Mouse (Mus musculus) central nervous system, embryonic 14 days (tissue): Measurements from ENCODE around the gene Rnf24. TPM values are rescaled to one million over a fixed set of nuclear protein-coding genes. Genes with fewer than 3 reads are reported as not detected.

Experiments used
- polyA plus RNA-seq: library from polyadenylated mRNA; depleted of rRNA; stranded (reverse); fragments of >200 nt; gene quantifications from 2 replicates; pipeline ENCODE4 v1.2.3, GENCODE M21; 2012; rRNA removed

The Rnf24 gene
- 27.7 and 30.0 TPM in 2 replicates for polyA plus RNA-seq

GRCm38 (mm10) chr2:131352747-131353563 lies at the start of gene Rnf24:
Rnf24 (minus strand) TSS chr2:131352892.

GRCm38 (mm10) chr2:131262213-131262672 lies 90.4 kb downstream of the Rnf24 start, which contains the start of gene Pank2:
Pank2 (plus strand) TSS chr2:131262495.

Other genes with a start within 250 kb of the Rnf24 start
- gene Hspa12b, start 225.6 kb downstream of the Rnf24 start, polyA plus RNA-seq = 9.1 and 15.7 TPM in 2 replicates
- gene Gm11037, start 219.4 kb downstream of the Rnf24 start, polyA plus RNA-seq = not detected in 2 replicates
- 100 and 105 TPM in 2 replicates for gene 1700037H04Rik, start 192.8 kb downstream of the Rnf24 start, polyA plus RNA-seq
- gene Cenpb, start 172.8 kb downstream of the Rnf24 start, polyA plus RNA-seq = 60.7 and 70.3 TPM in 2 replicates
- 51.6 and 52.7 TPM in 2 replicates for gene Cdc25b, start 165.9 kb downstream of the Rnf24 start, polyA plus RNA-seq
- gene Spef1, start 165.6 kb downstream of the Rnf24 start, polyA plus RNA-seq = 29.3 and 35.6 TPM in 2 replicates
- 32.8 and 34.3 TPM in 2 replicates for gene Ap5s1, start 145.8 kb downstream of the Rnf24 start, polyA plus RNA-seq
- 10.2 and 11.9 TPM in 2 replicates for gene Mavs, start 118.8 kb downstream of the Rnf24 start, polyA plus RNA-seq
- gene Pank2, start 90.4 kb downstream of the Rnf24 start, polyA plus RNA-seq = 37.8 and 42.2 TPM in 2 replicates
- 57.9 and 60.4 TPM in 2 replicates for gene Smox, start 138.6 kb upstream of the Rnf24 start, polyA plus RNA-seq
- gene Adra1d, start 209.4 kb upstream of the Rnf24 start, polyA plus RNA-seq = 0.14 and 1.0 TPM in 2 replicates